Mouse (Mus musculus): ENCODE data around the gene Adssl1. TPM values are rescaled to one million over a fixed set of nuclear protein-coding genes. Genes with fewer than 3 reads are reported as not detected.
A peak's percentile ranks its signal among the peaks of the same experiment; 100 is the strongest.

Adssl1 gene
- total and polyA plus RNA-seq, 3 experiments: 58.2 to 63.9 TPM; not detected in 1

DNA sequence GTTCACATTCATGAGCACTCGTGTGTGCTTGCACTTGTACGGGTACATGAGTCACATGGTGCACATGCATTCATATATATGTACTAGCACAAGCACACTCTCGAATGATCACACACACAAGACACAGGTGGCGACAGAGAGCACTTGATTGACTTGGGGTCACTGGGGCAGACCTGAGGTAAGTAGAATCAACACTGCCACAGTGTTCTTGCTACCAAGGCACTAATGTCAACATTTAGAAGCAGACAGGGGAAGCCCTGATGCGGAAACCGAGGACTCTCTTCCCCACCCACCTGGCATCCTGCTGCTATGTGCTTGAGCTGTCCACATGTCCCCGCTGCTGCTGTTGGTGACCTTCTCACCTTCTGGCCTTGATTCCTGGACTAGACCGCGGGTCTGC lies 13.8 kb downstream of the Adssl1 start:
- H3K79me2 ChIP-seq (ENCODE audit: control insufficient read depth, insufficient read depth, low read length, poor library complexity): no peaks in the 10 kb centered on the region; the same call in 1 of the 2 replicates
- H3K4me1 ChIP-seq (ENCODE audit: control insufficient read depth in 1 of 2, insufficient read depth in 2 of 2, low read length in 2 of 2): peaks cover 7 to 20% of the 10 kb centered on the region in 2 experiments
- H3K9ac ChIP-seq (ENCODE audit: control insufficient read depth, low read depth, low read length, poor library complexity, severe bottlenecking): no peak overlapping the region
- no peak for TF ChIP-seq BHLHE40 (IDR thresholded peaks at IDR 0.05; ENCODE audit: borderline replicate concordance, low read depth, low read length)
- no peak for TF ChIP-seq JUND (IDR thresholded peaks at IDR 0.05; ENCODE audit: low read depth, low read length)
- TF ChIP-seq ZMIZ1 (IDR thresholded peaks at IDR 0.05; ENCODE audit: low read depth, low read length): no peak
- no peak for TF ChIP-seq MAX (IDR thresholded peaks at IDR 0.05; ENCODE audit: low read length)
- no peak for TF ChIP-seq CHD2 (IDR thresholded peaks at IDR 0.05; ENCODE audit: low read length)
- TF ChIP-seq UBTF (IDR thresholded peaks at IDR 0.05; ENCODE audit: borderline replicate concordance, insufficient read depth, low read depth, low read length): no peak
- no peak for TF ChIP-seq KAT2A (conservative IDR thresholded peaks at IDR 0.05; ENCODE audit: low read depth, low read length)
- no peak for TF ChIP-seq E2F4 (IDR thresholded peaks at IDR 0.05; ENCODE audit: borderline replicate concordance, low read depth, low read length)
- no peak for TF ChIP-seq GABPA (IDR thresholded peaks at IDR 0.05; ENCODE audit: low read depth, low read length)
- no peak for TF ChIP-seq MAFK (IDR thresholded peaks at IDR 0.05; ENCODE audit: borderline replicate concordance, low read depth, low read length)
- no peak for TF ChIP-seq HCFC1 (IDR thresholded peaks at IDR 0.05; ENCODE audit: low read depth, low read length)
- H3K36me3 ChIP-seq (ENCODE audit: control insufficient read depth in 1 of 2, insufficient read depth in 2 of 2, low read length in 2 of 2): peaks cover 0 to 7% of the 10 kb centered on the region in 2 experiments; a peak in 2 of 4 replicates
- no peaks in the 10 kb centered on the region for H3K9me3 ChIP-seq (replicated peaks; ENCODE audit: insufficient read depth, low read length)
- H3K4me3 ChIP-seq (ENCODE audit: control insufficient read depth in 1 of 2, insufficient read depth in 1 of 2, low read depth in 2 of 2, low read length in 2 of 2): no peak overlapping the region
- peak; percentile 77 for DNase-seq (ENCODE audit: low read depth, low spot score)
- no peak overlapping the region for H3K27ac ChIP-seq (ENCODE audit: control insufficient read depth, low read depth, low read length)
- H3K27me3 ChIP-seq (ENCODE audit: control insufficient read depth in 1 of 2, insufficient read depth in 2 of 2, low read length in 2 of 2): no peaks in the 10 kb centered on the region

DNA sequence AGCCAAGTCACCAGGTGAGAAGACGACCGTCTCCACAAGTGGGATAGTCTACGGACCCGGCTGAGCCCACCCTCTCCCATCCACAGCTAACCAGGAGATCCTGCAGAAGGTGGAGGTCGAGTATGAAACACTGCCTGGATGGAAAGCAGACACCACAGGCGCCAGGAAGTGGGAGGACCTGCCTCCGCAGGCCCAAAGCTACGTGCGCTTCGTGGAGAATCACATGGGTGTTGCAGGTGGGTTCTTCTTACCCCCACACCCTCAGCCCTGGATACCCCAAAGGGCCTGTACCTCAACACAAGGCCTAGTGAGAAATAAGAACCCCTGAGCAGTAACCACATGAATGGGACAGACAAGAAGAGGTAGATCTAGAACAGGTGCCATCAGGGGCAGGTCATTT lies 19.7 kb downstream of the Adssl1 start:
- Histone ChIP-seq H3K9me3 (replicated peaks; ENCODE audit: insufficient read depth, low read length) (no peaks in the 10 kb centered on the region), H3K9ac (ENCODE audit: control insufficient read depth, low read depth, low read length, poor library complexity, severe bottlenecking) (no peak overlapping the region), H3K36me3 (ENCODE audit: control insufficient read depth in 1 of 2, insufficient read depth in 2 of 2, low read length in 2 of 2) (peaks cover 0 to 6% of the 10 kb centered on the region in 2 experiments; a peak in 2 of 4 replicates), H3K27me3 (ENCODE audit: control insufficient read depth in 1 of 2, insufficient read depth in 2 of 2, low read length in 2 of 2) (no peaks in the 10 kb centered on the region), H3K27ac (ENCODE audit: control insufficient read depth, low read depth, low read length) (no peak overlapping the region), H3K79me2 (ENCODE audit: control insufficient read depth, insufficient read depth, low read length, poor library complexity) (no peaks in the 10 kb centered on the region; the same call in 1 of the 2 replicates), H3K4me3 (ENCODE audit: control insufficient read depth in 1 of 2, insufficient read depth in 1 of 2, low read depth in 2 of 2, low read length in 2 of 2) (no peak overlapping the region), H3K4me1 (ENCODE audit: control insufficient read depth in 1 of 2, insufficient read depth in 2 of 2, low read length in 2 of 2) (peaks cover 0 to 9% of the 10 kb centered on the region in 2 experiments; a peak in 2 of 4 replicates)
- no peak for TF ChIP-seq MAX (IDR thresholded peaks at IDR 0.05; ENCODE audit: low read length)
- no peak for DNase-seq (ENCODE audit: low read depth, low spot score)

DNA sequence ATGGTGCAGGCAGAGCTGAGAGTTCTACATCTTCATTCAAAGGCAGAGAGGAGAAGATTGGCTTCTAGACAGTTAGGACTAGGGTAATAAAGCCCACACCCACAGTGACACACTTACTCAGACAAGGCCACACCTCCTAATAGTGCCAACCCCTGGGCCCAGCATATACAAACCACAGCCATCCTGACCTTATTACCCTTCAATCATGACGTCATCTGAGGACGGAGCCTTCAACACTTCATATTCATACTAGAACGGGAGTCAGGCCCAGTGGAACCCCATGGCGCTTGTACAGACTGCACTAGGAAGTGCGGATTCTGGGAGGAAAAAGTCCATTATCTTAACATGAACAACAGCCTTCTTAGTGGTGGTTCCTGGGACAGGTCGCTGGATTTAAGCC lies 23.3 kb downstream of the Adssl1 start:
- Histone ChIP-seq H3K79me2 (ENCODE audit: control insufficient read depth, insufficient read depth, low read length, poor library complexity) (peaks cover 25% of the 10 kb centered on the region), H3K9ac (ENCODE audit: control insufficient read depth, low read depth, low read length, poor library complexity, severe bottlenecking) (no peak overlapping the region), H3K36me3 (ENCODE audit: control insufficient read depth in 1 of 2, insufficient read depth in 2 of 2, low read length in 2 of 2) (peaks cover 3 to 21% of the 10 kb centered on the region in 2 experiments; a peak in 3 of 4 replicates), H3K9me3 (replicated peaks; ENCODE audit: insufficient read depth, low read length) (no peaks in the 10 kb centered on the region), H3K4me1 (ENCODE audit: control insufficient read depth in 1 of 2, insufficient read depth in 2 of 2, low read length in 2 of 2) (peaks cover 7 to 28% of the 10 kb centered on the region in 2 experiments; a peak in 3 of 4 replicates), H3K27me3 (ENCODE audit: control insufficient read depth in 1 of 2, insufficient read depth in 2 of 2, low read length in 2 of 2) (no peaks in the 10 kb centered on the region), H3K4me3 (ENCODE audit: control insufficient read depth in 1 of 2, insufficient read depth in 1 of 2, low read depth in 2 of 2, low read length in 2 of 2) (no peak overlapping the region), H3K27ac (ENCODE audit: control insufficient read depth, low read depth, low read length) (no peak overlapping the region)
- no peak for TF ChIP-seq HCFC1 (IDR thresholded peaks at IDR 0.05; ENCODE audit: low read depth, low read length)
- TF ChIP-seq ETS1 (IDR thresholded peaks at IDR 0.05; ENCODE audit: low read depth, low read length): no peak
- no peak for TF ChIP-seq GATA1 (IDR thresholded peaks at IDR 0.05; ENCODE audit: low read depth, low read length)
- no peak for TF ChIP-seq KAT2A (conservative IDR thresholded peaks at IDR 0.05; ENCODE audit: low read depth, low read length)
- no peak for TF ChIP-seq TCF12 (IDR thresholded peaks at IDR 0.05; ENCODE audit: low read depth, low read length)
- no peak for TF ChIP-seq USF1 (IDR thresholded peaks at IDR 0.05; ENCODE audit: low read depth, low read length)
- no peak for TF ChIP-seq MEF2A (IDR thresholded peaks at IDR 0.05; ENCODE audit: extremely low read depth, insufficient replicate concordance, low read depth, low read length, poor library complexity, severe bottlenecking)
- no peak for TF ChIP-seq E2F4 (IDR thresholded peaks at IDR 0.05; ENCODE audit: borderline replicate concordance, low read depth, low read length)
- TF ChIP-seq TAL1 (IDR thresholded peaks at IDR 0.05; ENCODE audit: low read length): no peak
- TF ChIP-seq ZKSCAN1 (IDR thresholded peaks at IDR 0.05; ENCODE audit: low read depth, low read length): no peak
- no peak for TF ChIP-seq ELF1 (IDR thresholded peaks at IDR 0.05; ENCODE audit: low read depth, low read length)
- TF ChIP-seq BHLHE40 (IDR thresholded peaks at IDR 0.05; ENCODE audit: borderline replicate concordance, low read depth, low read length): no peak
- TF ChIP-seq TBP (IDR thresholded peaks at IDR 0.05; ENCODE audit: low read depth, low read length): no peak
- TF ChIP-seq NRF1 (IDR thresholded peaks at IDR 0.05; ENCODE audit: insufficient read depth, low read depth, low read length, poor library complexity, severe bottlenecking): no peak
- TF ChIP-seq EP300 (IDR thresholded peaks at IDR 0.05; ENCODE audit: low read depth in 1 of 2, low read length in 2 of 2): no peak
- no peak for TF ChIP-seq SIN3A (IDR thresholded peaks at IDR 0.05; ENCODE audit: low read length)
- TF ChIP-seq ZMIZ1 (IDR thresholded peaks at IDR 0.05; ENCODE audit: low read depth, low read length): no peak
- TF ChIP-seq MYC (IDR thresholded peaks at IDR 0.05; ENCODE audit: low read depth, low read length): no peak
- no peak for TF ChIP-seq UBTF (IDR thresholded peaks at IDR 0.05; ENCODE audit: borderline replicate concordance, insufficient read depth, low read depth, low read length)
- no peak for TF ChIP-seq JUND (IDR thresholded peaks at IDR 0.05; ENCODE audit: low read depth, low read length)
- DNase-seq (ENCODE audit: low read depth, low spot score): no peak
